Mouse (Mus musculus): ENCODE results near the gene Itgav. TPM values are rescaled to one million over a fixed set of nuclear protein-coding genes. Genes with fewer than 3 reads are reported as not detected.

Gene Itgav
- not detected in 2 replicates for polyA plus RNA-seq (2012; ENCODE audit: insufficient read depth, insufficient read length, low replicate concordance, missing spikeins)

DNA sequence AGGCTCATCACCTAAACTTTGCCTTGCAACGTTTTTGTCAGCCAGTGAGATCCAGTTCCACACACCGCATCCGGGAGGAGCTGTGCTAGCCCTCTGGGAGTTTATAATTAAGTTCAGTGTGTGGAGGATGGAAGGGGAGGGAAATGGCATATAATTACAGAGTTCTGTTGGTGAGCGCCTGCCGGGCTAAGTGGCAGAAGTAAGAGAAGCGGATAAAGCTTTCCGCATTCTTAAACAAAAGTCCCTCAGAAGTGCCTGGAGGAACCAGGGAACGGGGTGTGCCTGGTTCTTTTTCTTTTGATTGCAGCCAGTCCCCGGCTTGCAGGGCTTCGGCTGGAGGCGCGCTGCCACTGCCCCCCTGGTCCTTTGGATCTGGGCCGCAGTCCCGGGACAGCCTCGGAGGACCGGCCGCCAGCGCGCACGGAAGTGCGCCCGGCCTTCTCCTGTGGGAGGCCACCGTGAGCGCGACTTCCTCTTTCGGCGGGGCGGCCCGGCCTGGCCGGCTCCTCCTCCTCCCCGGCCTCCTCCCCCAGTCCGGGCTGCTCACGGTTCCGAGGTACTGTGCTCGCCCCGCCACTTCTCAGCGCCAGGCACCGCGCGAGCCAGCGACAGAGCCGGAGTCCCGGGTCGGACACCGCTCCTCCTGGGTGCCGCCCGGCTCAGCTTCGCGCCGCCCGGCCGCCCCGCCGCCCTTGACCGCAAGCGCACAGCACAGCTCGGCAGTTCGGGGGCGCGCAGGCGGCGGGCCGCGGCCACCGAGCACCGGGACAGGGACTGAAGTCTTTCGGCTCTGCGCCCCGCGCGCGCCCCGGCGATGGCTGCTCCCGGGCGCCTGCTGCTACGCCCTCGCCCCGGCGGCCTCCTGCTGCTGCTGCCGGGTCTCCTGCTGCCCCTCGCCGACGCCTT, at the start of gene Itgav:
Gene Itgav, plus strand, starts transcription at position 477 of the 906 bp plus-strand sequence.
- Histone ChIP-seq H3K4me1 (ENCODE audit: control insufficient read depth, insufficient read depth, low read length) (0 out of 2 replicates have a peak, but pooled peaks cover 3% of the 10 kb centered on the region), H3K4me3 (ENCODE audit: insufficient read depth, low read depth, low read length) (peak within 1 kb of the TSS; percentile 84), H3K27ac (ENCODE audit: insufficient read depth, low read depth, low read length) (peak within 1 kb of the TSS; percentile 80)
- WGBS, result 1% methylated on average over 84 of the region's 84 CpGs
- TF ChIP-seq CTCF (IDR thresholded peaks at IDR 0.05; ENCODE audit: insufficient read depth, low read depth, low read length) (no peak), POLR2A (IDR thresholded peaks at IDR 0.05; ENCODE audit: insufficient read depth, low read depth, low read length) (peak; percentile 41; the same call in 1 of the 2 replicates)

DNA sequence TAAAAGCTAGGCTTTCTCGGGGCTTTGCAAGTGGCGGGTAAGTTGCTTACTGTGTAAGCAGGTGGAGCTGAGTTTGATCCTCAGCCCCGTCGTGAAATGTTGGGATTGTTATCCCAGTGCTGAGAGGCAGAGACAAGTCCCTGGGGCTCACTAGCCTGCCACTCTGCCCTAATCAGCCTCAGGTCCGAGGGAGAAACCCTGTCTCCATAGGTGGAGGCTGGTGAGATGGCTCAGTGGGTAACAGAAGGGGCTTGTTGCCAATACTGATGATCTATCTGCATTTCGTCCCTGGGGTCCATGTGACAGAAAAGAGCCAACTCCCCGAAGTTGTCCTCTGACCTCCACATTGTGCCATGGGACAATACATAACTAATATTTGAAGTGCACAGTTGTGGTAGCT, 49.8 kb upstream of the Itgav start:
- Histone ChIP-seq H3K4me1 (ENCODE audit: control insufficient read depth, insufficient read depth, low read length) (no peaks in the 10 kb centered on the region), H3K27ac (ENCODE audit: insufficient read depth, low read depth, low read length) (no peak overlapping the region), H3K4me3 (ENCODE audit: insufficient read depth, low read depth, low read length) (no peak overlapping the region)
- no peak for TF ChIP-seq POLR2A (IDR thresholded peaks at IDR 0.05; ENCODE audit: insufficient read depth, low read depth, low read length)
- TF ChIP-seq CTCF (IDR thresholded peaks at IDR 0.05; ENCODE audit: insufficient read depth, low read depth, low read length), result no peak
- WGBS, result 85% methylated on average over 7 of the region's 7 CpGs

DNA sequence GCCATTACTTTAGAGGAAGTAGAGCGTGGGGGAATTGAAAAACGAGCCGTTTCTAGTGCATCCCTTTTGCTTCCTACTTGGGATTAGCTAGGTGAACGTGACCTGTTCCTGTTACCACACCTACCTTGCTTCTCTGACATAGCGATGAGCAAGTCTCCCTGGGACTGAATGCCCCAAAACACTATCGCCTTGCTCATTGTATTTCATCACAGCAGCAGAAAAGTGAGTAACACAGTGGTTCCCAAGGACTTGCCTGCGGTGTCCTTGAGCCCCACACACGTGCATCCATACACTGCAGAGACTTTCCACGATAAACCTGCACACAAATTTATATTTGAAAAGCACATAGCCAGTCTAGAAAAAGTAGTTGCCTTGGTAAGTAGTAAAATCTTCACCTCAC, 49.3 kb upstream of the Itgav start:
- no peak overlapping the region for H3K4me3 ChIP-seq (ENCODE audit: insufficient read depth, low read depth, low read length)
- WGBS, result 89% methylated on average over 9 of the region's 9 CpGs
- TF ChIP-seq CTCF (IDR thresholded peaks at IDR 0.05; ENCODE audit: insufficient read depth, low read depth, low read length) (no peak), POLR2A (IDR thresholded peaks at IDR 0.05; ENCODE audit: insufficient read depth, low read depth, low read length) (no peak)
- H3K4me1 ChIP-seq (ENCODE audit: control insufficient read depth, insufficient read depth, low read length), result no peaks in the 10 kb centered on the region
- no peak overlapping the region for H3K27ac ChIP-seq (ENCODE audit: insufficient read depth, low read depth, low read length)

GRCm38 (mm10) chr2:83675681-83676080, 48.5 kb upstream of the Itgav start:
- no peak for TF ChIP-seq CTCF (IDR thresholded peaks at IDR 0.05; ENCODE audit: insufficient read depth, low read depth, low read length)
- TF ChIP-seq POLR2A (IDR thresholded peaks at IDR 0.05; ENCODE audit: insufficient read depth, low read depth, low read length), result no peak
- Histone ChIP-seq H3K4me1 (ENCODE audit: control insufficient read depth, insufficient read depth, low read length) (no peaks in the 10 kb centered on the region), H3K4me3 (ENCODE audit: insufficient read depth, low read depth, low read length) (no peak overlapping the region), H3K27ac (ENCODE audit: insufficient read depth, low read depth, low read length) (no peak overlapping the region)
- WGBS, result 27% methylated on average over 5 of the region's 5 CpGs

GRCm38 (mm10) chr2:83676226-83676870, 47.8 kb upstream of the Itgav start:
- Histone ChIP-seq H3K27ac (ENCODE audit: insufficient read depth, low read depth, low read length) (no peak overlapping the region), H3K4me1 (ENCODE audit: control insufficient read depth, insufficient read depth, low read length) (no peaks in the 10 kb centered on the region), H3K4me3 (ENCODE audit: insufficient read depth, low read depth, low read length) (no peak overlapping the region)
- 49% methylated on average over 4 of the region's 4 CpGs for WGBS
- TF ChIP-seq CTCF (IDR thresholded peaks at IDR 0.05; ENCODE audit: insufficient read depth, low read depth, low read length), result no peak
- no peak for TF ChIP-seq POLR2A (IDR thresholded peaks at IDR 0.05; ENCODE audit: insufficient read depth, low read depth, low read length)

- 67% methylated on average over 8 of the region's 8 CpGs for WGBS
- Histone ChIP-seq H3K27ac (ENCODE audit: insufficient read depth, low read depth, low read length) (no peak overlapping the region), H3K4me3 (ENCODE audit: insufficient read depth, low read depth, low read length) (no peak overlapping the region), H3K4me1 (ENCODE audit: control insufficient read depth, insufficient read depth, low read length) (no peaks in the 10 kb centered on the region)
- TF ChIP-seq POLR2A (IDR thresholded peaks at IDR 0.05; ENCODE audit: insufficient read depth, low read depth, low read length) (no peak), CTCF (IDR thresholded peaks at IDR 0.05; ENCODE audit: insufficient read depth, low read depth, low read length) (no peak)
These were observed 42.9 kb upstream of the Itgav start for GRCm38 (mm10) chr2:83681332-83681731.

GRCm38 (mm10) chr2:83681785-83682184, 42.4 kb upstream of the Itgav start:
- WGBS, result 70% methylated on average over 6 of the region's 6 CpGs
- no peak for TF ChIP-seq POLR2A (IDR thresholded peaks at IDR 0.05; ENCODE audit: insufficient read depth, low read depth, low read length)
- no peak for TF ChIP-seq CTCF (IDR thresholded peaks at IDR 0.05; ENCODE audit: insufficient read depth, low read depth, low read length)
- no peak overlapping the region for H3K4me3 ChIP-seq (ENCODE audit: insufficient read depth, low read depth, low read length)
- no peak overlapping the region for H3K27ac ChIP-seq (ENCODE audit: insufficient read depth, low read depth, low read length)
- no peaks in the 10 kb centered on the region for H3K4me1 ChIP-seq (ENCODE audit: control insufficient read depth, insufficient read depth, low read length)

GRCm38 (mm10) chr2:83682282-83682681, 41.9 kb upstream of the Itgav start:
- Histone ChIP-seq H3K4me1 (ENCODE audit: control insufficient read depth, insufficient read depth, low read length) (no peaks in the 10 kb centered on the region), H3K27ac (ENCODE audit: insufficient read depth, low read depth, low read length) (no peak overlapping the region), H3K4me3 (ENCODE audit: insufficient read depth, low read depth, low read length) (no peak overlapping the region)
- 70% methylated on average over 8 of the region's 8 CpGs for WGBS
- no peak for TF ChIP-seq CTCF (IDR thresholded peaks at IDR 0.05; ENCODE audit: insufficient read depth, low read depth, low read length)
- no peak for TF ChIP-seq POLR2A (IDR thresholded peaks at IDR 0.05; ENCODE audit: insufficient read depth, low read depth, low read length)

Measured in olfactory bulb, adult 2 months (tissue).